Mouse (Mus musculus): ENCODE data around the gene Elmo1.

The Elmo1 gene

GRCm38 (mm10) chr13:20490860-20491594 is 400.6 kb downstream of the Elmo1 start:
- DNase-seq: no peak

GRCm38 (mm10) chr13:20491666-20492065 is 401.3 kb downstream of the Elmo1 start:
- DNase-seq: no peak

GRCm38 (mm10) chr13:20494047-20494739 is 403.8 kb downstream of the Elmo1 start:
- DNase-seq: no peak

- DNase-seq: no peak
Observed at GRCm38 (mm10) chr13:20501923-20502322, 411.5 kb downstream of the Elmo1 start.

GRCm38 (mm10) chr13:20503371-20503770 is 413.0 kb downstream of the Elmo1 start:
- peak; percentile 40 for DNase-seq

- DNase-seq: no peak
Observed at GRCm38 (mm10) chr13:20507381-20508129, 417.2 kb downstream of the Elmo1 start.

- DNase-seq: no peak
Observed at GRCm38 (mm10) chr13:20511026-20511425, 420.6 kb downstream of the Elmo1 start.

- no peak for DNase-seq
Observed at GRCm38 (mm10) chr13:20512317-20513240, 422.2 kb downstream of the Elmo1 start.

GRCm38 (mm10) chr13:20514721-20515120 is 424.3 kb downstream of the Elmo1 start:
- DNase-seq: no peak

- DNase-seq: no peak
Observed at GRCm38 (mm10) chr13:20516096-20516495, 425.7 kb downstream of the Elmo1 start.

- DNase-seq: no peak
Observed at GRCm38 (mm10) chr13:20517702-20518101, 427.3 kb downstream of the Elmo1 start.

GRCm38 (mm10) chr13:20521492-20521891 is 431.1 kb downstream of the Elmo1 start:
- no peak for DNase-seq

- DNase-seq: no peak
Observed at GRCm38 (mm10) chr13:20523671-20524070, 433.3 kb downstream of the Elmo1 start.

- no peak for DNase-seq
Observed at GRCm38 (mm10) chr13:20525844-20526243, 435.4 kb downstream of the Elmo1 start.

GRCm38 (mm10) chr13:20537053-20537452 is 446.7 kb downstream of the Elmo1 start:
- DNase-seq: no peak

- DNase-seq: no peak
Observed at GRCm38 (mm10) chr13:20537487-20537886, 447.1 kb downstream of the Elmo1 start.

- no peak for DNase-seq
Observed at GRCm38 (mm10) chr13:20538216-20539070, 448.0 kb downstream of the Elmo1 start.

GRCm38 (mm10) chr13:20539631-20540030 is 449.2 kb downstream of the Elmo1 start:
- no peak for DNase-seq

GRCm38 (mm10) chr13:20546568-20547204 is 456.3 kb downstream of the Elmo1 start:
- no peak for DNase-seq

GRCm38 (mm10) chr13:20549983-20550382 is 459.6 kb downstream of the Elmo1 start:
- no peak for DNase-seq

- no peak for DNase-seq
Observed at GRCm38 (mm10) chr13:20551559-20551958, 461.2 kb downstream of the Elmo1 start.
